Mouse (Mus musculus) embryo, embryonic 10.5 days (tissue): Measurements from ENCODE around the gene C1qa.

Experiments used
- DNase-seq: peaks from one replicate; pipeline ENCODE4 v3.0.0-alpha.2; 2015; ENCODE audit warnings: low spot score

C1qa gene

DNA sequence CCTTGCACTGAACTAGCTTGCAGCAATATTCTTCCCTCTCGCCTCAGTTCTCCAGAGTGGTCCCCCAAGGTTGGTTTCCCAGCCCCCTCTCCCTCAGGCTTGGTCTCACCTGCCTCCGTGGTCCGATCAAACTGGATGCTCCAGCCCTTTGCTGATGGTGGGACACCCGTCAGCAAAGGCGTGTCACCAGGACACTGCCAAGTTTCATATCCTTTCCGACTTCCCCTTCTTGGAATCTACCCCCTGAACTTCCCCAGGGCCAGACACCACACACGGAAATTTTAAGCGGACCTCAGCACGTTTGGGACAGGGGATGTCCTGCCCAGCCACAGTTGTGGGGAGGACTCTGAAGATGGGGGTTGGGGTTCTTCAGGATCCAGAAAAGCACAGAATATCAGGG, at the start of gene C1qa:
C1qa (minus strand) TSS at position 167 of the 400 bp plus-strand sequence.
- no peak for DNase-seq

DNA sequence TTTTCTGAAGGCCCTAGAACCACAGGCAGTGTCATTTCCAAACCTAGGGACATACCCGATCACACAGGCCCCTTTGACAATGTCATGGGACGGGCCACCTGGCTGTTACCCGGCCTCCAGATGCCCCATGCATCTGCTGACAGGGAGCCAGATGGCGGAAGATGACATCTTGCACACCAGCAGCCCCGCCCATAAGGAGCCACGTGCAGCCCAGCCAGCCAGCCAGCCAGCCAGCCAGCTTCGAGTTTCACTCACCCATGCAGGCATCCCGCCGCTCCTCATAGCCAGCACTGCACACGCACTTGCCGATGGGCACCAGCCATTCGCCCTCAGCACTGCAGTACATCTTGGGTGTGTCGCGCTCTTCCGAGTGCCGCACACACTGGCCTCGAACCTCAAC, 46.8 kb upstream of the C1qa start:
- DNase-seq: no peak

DNA sequence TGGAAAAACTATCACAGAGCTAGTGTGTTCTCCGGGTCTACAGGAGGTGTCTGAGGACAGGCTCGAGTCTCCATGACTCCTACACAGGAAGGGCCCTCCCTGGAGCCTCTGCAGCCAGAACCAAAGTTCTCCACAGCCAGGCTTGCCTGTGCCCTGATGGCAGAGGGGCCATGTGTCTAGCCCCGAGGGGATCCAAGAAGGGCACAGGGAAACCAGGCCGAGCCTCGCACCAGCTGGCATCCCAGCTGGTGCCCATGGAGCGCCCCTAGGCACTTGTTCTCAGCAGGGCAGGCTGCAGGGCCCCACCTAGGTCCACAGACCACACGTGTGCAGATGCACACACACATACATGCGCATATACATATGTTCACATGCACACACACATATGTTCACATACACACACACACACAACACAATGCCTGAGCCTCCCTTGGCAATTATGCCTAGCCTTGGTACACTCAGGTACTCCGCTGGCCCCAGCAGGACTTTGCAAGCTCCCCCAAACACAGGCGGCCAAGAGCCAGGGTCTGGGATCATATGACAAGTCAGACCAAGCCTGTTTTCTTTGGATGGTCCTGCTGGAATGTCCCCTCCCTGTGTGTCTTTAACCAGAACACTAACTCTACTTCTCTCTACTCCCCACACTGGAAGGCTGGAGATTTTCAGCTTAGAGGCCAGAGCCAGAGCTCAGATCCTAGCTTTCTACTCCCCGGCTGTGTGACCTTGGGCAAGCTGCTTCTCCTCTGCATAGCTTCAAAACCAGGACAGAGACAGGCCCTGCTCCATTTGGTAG, 46.2 kb upstream of the C1qa start:
- DNase-seq: no peak

DNA sequence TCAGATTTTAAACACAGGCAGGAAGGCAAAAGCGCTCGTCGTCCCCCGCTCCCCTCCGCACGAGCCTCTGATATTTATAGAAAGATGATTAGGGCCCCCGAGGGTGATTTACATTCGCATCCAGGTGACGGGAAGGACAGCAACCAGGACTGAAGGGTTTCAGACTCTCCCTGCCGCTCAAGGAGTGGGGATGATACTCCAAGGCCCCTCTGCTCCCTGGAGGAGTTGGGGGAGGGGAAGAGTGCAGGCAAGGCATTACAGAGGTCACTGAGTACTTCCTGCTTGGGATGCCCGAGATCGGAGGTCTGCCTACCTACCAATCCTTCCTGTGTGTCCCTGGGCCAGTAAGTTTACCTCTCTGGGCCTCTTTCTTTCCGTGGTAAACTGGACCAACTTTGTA, 44.6 kb upstream of the C1qa start:
- no peak for DNase-seq

- DNase-seq: no peak
Measured at GRCm38 (mm10) chr4:136942761-136943160, 44.2 kb upstream of the C1qa start.

DNA sequence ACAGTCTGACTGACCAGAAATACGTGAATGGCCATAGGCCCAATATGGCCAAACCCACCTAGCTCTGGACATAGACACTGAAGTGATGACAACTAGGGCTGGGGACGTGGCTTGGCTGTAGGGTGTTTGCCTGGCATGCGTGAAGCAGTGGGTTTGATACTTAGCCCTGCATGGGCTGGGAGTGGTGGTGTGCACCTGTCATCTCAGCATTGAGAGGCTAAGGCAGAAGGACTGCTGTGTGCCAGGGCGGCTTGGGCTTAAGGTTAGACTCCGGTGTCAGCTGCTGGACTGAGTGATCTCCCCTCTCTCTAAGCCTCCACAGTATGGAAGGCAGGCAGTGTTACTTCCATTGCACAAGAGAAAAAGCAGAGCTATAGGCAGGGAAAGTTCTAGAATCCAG, 39.3 kb upstream of the C1qa start:
- DNase-seq: no peak

- DNase-seq: no peak
Measured at GRCm38 (mm10) chr4:136937344-136937743, 38.7 kb upstream of the C1qa start.

GRCm38 (mm10) chr4:136934746-136935613, 36.4 kb upstream of the C1qa start:
- no peak for DNase-seq

GRCm38 (mm10) chr4:136930474-136930873, 31.9 kb upstream of the C1qa start:
- DNase-seq: no peak

GRCm38 (mm10) chr4:136928928-136929327, 30.3 kb upstream of the C1qa start:
- peak; percentile 82 for DNase-seq

DNA sequence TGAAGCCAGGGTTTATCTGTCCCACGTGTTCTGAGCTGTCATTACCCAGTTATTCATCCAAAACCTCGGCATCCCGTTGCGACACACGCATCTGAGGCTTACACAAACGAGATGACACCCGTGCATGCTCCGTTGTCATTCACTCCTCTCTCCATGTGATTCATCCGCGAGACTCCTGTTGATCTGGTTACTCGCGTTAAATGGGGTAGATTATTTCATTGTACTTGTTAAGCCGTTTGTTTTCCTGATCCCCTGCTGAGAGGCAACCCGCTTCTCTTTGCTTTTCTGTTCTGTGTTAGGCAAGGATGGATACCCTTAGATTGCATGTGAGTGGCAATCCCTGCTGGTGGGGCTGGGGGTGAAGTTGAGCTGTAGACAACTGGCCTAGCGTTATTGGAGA, 27.2 kb upstream of the C1qa start:
- no peak for DNase-seq

GRCm38 (mm10) chr4:136924529-136924928, 25.9 kb upstream of the C1qa start:
- peak; percentile 88 for DNase-seq

DNA sequence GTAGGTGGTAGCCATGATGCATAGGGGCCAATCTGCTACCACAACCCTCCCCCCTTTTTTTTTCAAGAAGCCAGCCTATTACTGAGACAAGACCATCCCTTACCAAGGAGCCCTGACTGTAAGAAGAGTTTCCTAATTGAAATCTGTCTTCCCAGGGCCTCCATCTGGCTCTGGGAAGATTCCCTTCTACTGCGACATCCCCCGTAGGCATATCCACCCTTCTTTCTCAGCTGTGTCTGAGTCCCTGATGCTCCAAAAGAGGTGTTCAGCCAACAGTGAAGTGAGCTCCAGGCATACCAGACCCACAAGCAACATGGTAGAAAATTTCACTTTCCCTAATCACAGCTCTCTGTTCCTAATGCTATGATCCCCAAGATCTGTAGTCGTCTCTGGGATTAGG, 20.9 kb upstream of the C1qa start:
- no peak for DNase-seq

GRCm38 (mm10) chr4:136918834-136919233, 20.2 kb upstream of the C1qa start:
- DNase-seq: no peak

GRCm38 (mm10) chr4:136917165-136917524, 18.5 kb upstream of the C1qa start:
- DNase-seq: no peak

DNA sequence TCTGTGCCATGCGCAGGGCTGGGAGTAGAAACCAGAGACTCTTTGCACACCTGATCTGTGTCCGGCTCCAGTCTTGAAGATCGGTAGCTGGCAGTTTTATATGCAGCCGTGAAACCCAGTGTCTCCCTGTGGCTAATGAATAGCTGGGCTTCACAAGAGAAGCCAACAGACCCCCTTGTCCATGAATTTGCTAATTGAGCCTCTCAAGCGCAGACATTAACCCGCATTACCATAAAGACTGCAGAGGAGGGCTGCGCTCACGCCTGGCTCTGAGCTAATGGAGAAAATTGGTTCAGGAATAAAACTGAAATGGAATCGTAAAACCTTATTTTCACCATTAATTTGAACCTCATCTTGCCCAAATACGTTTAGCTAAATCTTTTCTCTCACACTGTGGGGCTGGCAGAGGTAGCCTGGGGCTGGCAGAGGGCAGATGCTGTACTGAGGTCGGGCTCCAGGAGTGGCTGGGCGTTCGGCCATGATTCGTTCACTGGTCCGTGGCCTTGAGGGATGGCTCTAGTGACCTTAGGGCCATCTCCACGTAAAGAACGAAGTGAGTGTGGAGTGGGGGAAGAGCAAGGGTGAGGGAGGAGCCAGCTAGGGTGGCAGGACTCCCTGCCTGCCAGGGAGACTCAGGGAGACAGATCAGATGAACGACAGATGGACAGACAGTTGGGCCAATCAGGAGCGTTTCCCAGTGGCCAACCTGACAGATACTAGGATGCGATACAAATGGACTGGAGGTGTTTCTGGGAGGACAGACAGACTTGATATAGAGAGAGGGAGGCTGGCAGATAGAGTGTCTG, 18.0 kb upstream of the C1qa start:
- DNase-seq: no peak

DNA sequence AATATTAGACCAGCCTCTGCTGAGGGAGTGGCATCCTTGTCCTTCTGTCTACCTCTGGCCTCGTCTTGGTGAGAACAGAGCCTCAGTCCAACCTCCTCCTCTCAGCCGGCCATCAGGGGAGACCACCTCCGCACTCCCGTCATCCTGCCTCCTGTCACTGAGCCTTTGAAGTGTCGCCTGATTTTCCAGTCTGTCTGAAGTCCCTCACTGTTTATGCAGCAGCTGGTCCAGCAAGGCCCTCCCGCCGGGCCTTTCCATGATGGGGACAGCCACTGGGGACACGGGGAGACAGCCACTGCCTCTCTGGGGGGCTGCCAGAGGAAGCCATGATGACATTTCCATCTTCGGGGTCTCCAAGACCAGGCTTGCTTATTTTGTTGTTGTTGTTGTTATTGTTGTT, 14.2 kb upstream of the C1qa start:
- peak; percentile 12 for DNase-seq

DNA sequence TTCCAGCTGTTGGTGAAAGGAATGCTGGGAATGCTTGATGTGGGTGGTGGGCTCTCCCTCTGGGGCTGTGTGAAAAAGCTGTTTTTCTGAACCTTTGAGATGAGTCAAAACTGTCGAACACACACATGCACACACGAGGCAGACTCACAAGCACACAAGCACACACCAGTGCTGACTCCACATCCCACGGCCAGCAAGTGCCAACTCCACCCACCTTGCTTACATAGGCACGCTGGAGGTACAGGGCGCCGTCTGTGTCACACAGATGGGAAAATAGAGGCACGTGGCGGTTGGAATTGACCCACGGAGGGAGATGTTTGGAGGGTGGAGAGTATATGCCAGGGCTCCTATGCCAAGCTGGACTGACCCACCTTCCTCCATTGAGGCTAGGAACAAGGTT, 13.2 kb upstream of the C1qa start:
- no peak for DNase-seq

DNA sequence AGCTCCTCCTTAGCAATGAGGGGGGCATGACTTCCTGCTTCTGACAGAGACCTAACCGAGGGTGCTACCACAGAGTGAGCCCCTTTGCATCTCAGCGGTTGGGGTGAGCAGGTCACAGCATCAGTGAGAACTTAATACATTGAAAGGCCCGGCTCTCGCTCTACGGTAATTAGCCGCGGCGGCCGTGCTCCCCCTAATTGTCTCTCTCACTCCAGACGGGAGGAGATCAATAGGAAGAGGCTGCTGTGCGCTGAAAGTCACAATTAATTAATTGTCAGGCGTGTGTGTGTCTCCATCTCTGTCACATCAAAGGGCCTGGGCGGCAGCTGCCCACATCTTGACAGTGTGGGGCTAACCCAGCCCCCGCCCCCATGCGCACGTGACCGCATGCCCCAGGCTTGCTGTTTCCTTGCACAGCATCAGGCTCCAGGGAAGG, 12.6 kb upstream of the C1qa start:
- DNase-seq: peak; percentile 42

DNA sequence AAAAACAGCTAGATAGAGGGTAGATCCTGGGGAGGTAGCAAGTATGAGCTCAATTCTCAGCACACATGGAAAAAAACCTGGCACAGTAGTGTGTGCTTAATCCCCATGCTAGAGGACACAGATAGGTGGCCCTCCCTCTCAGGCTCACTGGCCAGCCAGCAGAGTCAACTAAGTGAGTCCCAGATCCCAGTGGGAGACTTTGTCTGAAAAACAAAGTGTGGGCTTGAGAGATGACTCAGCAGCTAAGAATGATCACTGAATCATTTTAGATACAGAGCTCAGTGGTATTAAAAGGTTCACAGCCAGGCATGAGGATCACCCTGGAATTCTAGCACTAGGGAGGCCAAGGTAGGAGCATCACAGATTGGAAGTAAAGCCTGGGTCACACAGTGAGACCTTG, 9.2 kb upstream of the C1qa start:
- no peak for DNase-seq

- peak; percentile 91 for DNase-seq
Measured at GRCm38 (mm10) chr4:136907033-136907432, 8.4 kb upstream of the C1qa start.

DNA sequence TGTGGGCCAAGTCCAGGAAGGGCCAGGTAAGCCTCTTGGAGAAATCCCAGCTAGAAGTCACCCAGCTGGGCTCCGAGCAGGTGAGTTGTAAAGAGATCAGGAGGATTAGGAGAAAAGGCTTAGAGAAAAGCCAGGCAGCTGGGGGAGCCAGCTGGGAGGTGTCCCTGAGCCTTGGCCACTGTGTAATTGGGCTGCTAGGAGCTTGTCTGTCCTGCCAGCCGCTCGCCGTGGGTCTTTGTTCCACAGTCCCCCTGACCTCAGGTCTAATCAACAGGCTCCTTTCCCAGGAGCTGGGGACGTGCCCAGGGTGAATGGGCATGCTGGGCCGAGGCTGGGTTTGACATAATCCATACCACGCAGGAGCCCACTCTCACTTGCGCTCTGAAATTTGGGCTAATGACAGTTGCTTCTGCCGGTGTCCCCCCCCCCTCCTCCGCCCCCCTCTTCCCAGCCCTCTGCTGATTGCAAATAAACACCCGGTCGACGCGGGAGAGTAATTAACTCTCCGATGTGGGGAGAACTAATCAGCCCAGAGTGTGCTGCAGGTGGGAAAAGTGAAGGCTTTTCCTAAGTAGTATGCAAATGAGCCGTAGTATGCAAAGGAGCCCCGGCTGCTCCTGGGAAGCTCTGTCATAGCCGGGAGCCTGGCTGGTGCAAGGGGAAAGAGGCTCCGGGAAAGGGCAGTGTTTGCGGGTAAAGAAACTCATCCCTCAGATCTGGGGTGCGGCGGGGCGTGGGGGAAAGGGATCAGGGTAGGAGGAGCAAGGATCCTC, 6.3 kb upstream of the C1qa start:
- peak; percentile 24 for DNase-seq
